Mouse (Mus musculus) inflammation-experienced regulatory T-cells, adult 6 months (primary cell): Measurements from ENCODE around the gene Wdr59. TPM values are rescaled to one million over a fixed set of nuclear protein-coding genes. Genes with fewer than 3 reads are reported as not detected.

Experiments
- ATAC-seq: one replicate; pipeline ENCODE4 v1.8.0; 2017
- polyA plus RNA-seq, 3 experiments: library from polyadenylated mRNA; unstranded; fragments of 100-300 nt; shearing (Covaris generic); gene quantifications; one replicate each; pipeline ENCODE4 v1.2.1; 2017

Wdr59 gene
- polyA plus RNA-seq, 3 experiments from 2014 or later = 2.9 to 4.9 (median 4.6) TPM

GRCm38 (mm10) chr8:111490034-111490591, 31.8 kb downstream of the Wdr59 start:
- no peak for ATAC-seq

DNA sequence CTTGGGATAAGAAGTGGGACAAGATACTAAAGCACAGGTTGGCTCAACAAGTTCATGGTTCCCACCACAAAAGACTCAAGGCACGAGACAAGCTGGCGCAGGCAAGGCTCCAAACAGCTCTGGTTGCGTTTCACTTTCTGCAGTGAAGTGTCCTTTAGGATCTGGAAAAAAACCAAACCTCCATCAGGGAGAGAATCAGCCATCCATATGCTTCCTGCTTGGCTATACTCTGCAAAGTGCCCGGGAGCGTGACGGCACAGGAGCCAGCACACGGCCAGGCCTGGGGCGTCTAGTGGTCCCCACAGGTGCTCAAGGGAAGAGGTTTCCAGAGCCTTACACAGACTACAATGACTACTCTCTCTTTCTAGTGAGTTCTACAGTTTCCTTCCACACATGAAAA, 41.2 kb downstream of the Wdr59 start:
- ATAC-seq = no peak

DNA sequence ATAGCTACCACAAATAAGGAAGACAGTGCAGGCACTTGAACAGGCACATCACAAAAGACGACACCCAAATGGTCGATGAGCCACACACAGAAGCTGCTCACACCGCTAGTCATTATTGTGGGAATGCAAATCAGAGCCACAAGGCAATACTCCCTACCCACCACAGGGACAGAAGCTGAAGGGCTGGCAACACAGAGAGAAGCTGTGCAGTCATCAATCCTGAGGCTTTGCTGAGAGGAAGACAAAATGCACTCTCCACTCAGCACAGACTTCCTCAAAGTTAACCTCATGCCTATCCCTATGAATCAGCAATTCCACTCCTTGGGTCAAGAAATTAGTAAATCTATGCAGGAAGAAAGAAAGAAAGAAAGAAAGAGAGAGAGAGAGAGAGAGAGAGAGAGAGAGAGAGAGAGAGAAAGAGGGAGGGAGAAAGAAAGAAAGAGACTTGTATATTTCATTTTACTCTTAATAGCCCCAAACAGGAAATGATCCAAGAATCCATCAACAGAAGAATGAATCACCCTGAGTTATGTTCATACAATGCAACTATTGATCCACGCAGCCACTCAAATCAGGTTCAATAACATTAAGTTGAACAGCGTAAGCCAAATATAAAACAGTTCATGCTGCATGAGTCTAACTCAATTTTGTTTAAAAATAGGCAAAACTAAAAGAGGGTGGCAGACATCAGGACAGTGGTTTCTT, 44.0 kb downstream of the Wdr59 start:
- ATAC-seq = no peak

DNA sequence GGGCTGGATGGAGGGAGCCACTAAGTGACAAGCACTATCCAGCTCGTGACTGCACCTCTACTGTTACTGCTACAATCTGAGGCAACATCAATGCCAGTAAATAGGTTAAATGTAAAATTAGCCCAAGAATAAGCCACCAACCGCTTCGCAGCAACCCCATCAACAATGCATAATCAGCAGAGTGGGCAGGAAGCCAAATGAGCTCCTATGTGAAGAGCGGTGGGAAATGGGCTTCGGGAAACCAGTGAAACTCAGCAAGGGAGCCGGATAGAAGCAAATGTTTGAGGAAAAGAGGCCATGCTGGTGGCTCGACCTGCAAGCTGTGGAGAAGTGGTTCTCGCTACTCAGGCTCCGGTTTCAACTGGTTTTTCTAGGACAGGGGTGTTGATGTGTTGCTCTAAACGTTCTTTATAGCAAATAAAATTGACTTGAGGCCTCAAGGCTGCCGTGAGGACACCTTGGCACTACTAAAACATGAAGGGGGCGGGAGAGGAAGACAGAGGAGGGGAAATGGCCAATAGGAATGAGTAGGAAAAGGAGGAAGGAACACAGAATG, 50.3 kb downstream of the Wdr59 start:
- no peak for ATAC-seq

GRCm38 (mm10) chr8:111469013-111469412, 52.9 kb downstream of the Wdr59 start:
- no peak for ATAC-seq

GRCm38 (mm10) chr8:111465341-111465740, 56.6 kb downstream of the Wdr59 start:
- ATAC-seq = peak; percentile 41

GRCm38 (mm10) chr8:111464526-111464925, 57.4 kb downstream of the Wdr59 start:
- no peak for ATAC-seq

- peak; percentile 93 for ATAC-seq
These were observed 72.2 kb downstream of the Wdr59 start for GRCm38 (mm10) chr8:111449671-111450070.

- no peak for ATAC-seq
These were observed 75.8 kb downstream of the Wdr59 start for GRCm38 (mm10) chr8:111445960-111446660.

DNA sequence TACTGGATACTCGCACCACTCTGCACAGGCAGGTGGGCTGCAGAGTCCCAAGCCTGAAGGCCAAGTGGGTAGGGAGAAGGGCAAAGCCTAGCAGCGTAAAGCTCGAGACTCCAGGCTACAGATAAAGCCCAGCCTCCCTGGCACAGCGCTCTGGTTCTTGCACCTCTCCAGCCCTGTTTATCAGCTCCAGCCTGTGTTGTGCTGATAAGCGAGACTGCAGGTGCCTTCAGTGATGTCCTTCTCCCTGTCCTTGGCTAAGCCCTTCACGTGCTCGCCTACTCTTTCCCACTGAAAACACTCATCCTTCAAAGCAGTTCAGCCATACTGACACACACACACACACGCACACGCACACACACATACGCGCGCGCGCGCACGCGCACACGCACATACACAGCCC, 76.3 kb downstream of the Wdr59 start:
- no peak for ATAC-seq

- no peak for ATAC-seq
These were observed 77.6 kb downstream of the Wdr59 start for GRCm38 (mm10) chr8:111444245-111444644.

- peak; percentile 69 for ATAC-seq
These were observed 82.7 kb downstream of the Wdr59 start for GRCm38 (mm10) chr8:111439189-111439588.

- peak; percentile 84 for ATAC-seq
These were observed 86.6 kb downstream of the Wdr59 start for GRCm38 (mm10) chr8:111435071-111435828.

DNA sequence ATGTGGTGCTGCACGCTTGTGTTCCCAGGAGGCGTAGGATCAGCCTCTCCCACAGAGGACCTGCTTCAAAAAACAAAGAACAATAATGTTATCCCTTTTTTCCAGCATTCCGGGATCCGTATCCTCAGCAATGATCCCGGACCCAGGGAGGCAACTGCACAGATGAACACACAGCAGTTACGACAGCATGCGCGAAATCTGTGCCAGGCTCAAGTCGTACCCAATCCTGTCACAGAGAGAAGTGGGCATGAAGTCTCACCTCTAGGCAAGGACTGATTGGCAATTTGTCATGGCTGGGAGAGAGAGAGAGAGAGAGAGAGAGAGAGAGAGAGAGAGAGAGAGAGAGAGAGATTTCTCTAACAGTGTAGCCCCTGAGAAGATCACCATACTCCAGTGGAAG, 97.2 kb downstream of the Wdr59 start:
- ATAC-seq = no peak

DNA sequence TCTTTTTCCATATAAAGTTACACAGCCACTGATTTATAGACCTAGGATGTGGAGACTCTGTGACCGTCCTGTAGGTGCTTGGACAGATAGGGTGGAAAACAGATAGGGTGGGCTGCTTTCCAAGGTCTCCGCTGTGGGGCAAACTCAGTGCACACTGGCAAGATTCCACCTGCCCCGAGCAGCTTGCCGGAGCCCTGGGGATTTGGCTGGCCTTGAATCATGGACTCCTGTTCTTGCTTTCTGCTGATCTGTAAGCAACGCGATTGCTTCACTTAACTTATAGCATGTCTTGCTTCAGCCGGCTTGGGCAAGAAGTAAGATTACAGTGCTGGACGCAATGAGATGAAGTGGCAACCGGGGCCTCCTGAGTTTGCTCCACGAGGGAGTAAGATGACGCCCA, 97.7 kb downstream of the Wdr59 start:
- no peak for ATAC-seq

- ATAC-seq = no peak
These were observed 99.3 kb downstream of the Wdr59 start for GRCm38 (mm10) chr8:111422614-111423013.

- ATAC-seq = no peak
These were observed 102.7 kb downstream of the Wdr59 start for GRCm38 (mm10) chr8:111419171-111419570.

DNA sequence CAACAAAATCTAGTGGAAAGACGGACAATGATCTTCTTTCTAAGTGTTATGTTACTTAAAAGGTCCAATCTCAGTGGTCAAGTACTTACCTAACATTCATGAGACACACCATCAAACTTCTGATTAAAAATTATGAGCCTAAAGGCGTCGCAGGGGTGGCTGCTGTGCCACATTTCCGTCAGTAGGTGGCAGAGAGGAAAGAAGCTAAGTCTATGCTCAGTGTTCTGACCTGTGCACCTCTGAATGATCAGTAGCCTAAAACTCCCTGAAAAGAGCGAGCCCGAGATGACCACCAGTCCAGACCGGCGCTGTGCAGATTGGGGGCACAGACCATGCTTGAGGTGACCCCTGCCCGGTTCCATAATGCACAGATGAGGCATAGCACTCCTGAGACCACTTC, 103.3 kb downstream of the Wdr59 start:
- ATAC-seq = peak; percentile 65

DNA sequence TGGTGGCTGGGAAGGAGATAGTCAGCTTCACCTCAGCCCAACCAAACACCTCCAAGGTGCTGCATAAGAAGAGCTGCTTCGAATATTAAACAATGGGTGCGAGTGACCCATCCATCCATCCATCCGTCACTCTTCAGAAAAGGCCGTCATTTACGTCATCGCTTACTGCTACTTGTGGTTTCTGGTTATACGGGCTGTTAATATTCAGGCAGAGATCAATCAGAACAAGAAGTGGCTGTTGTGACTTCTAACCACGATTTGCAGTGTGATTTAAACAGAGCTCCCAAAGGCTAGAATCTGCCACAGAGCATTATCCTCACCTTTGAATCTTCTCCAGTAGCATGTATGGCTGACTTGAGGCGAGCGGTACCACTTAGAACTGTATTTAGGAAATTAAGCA, 104.7 kb downstream of the Wdr59 start:
- ATAC-seq = no peak

DNA sequence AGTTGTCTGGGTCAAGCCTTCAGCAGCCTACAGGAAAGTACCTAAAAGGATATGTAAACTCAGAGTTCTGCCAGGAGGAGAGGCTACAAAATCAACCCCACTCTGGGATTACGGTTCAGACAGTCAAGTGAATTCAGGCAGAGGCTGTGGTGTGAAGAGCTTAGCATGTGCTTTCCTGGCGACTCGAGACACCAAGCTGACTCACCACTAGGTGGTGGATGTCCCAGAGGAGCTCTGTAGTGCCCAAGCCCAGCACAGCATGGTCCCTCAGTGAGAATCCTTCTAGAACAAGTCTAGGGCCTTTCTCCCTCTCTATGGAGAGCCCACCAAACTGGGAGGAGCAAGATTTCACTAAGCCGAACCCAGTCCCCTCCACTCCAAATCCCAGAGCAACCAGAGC, 118.5 kb downstream of the Wdr59 start:
- no peak for ATAC-seq
